Mouse (Mus musculus) lung, postnatal 0 days (tissue): ENCODE results near the gene Ints13.

ENCODE experiments used
- CTCF ChIP-seq: IDR thresholded peaks from 2 replicates; pipeline ENCODE4 v1.5.1; 2016; ENCODE audit warnings: antibody characterized with exemption, mild to moderate bottlenecking
- EP300 ChIP-seq: IDR thresholded peaks from 2 replicates; pipeline ENCODE4 v1.6.1; 2016; ENCODE audit warnings: antibody characterized with exemption, mild to moderate bottlenecking, control low read depth

DNA sequence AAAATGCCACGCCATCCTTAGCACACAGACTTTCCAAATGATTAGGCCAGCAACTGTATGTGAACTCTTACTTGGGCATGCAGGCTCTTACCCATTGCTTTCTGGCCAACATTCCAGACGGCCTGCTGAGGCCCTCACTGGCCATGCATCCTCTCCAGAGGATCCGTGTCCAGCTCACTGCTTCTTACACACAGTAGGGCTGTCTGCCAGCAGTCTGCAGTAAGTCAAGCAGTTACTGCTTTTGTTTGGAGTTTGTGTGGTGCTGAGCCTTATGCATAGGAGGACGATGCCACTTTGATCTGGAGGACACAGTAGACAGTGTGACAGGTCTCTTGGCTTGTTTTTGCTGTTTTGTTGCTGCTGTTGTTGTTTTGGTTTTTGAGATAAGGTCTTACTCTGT, 39.0 kb downstream of the Ints13 start:
- TF ChIP-seq CTCF (no peak), EP300 (no peak)
